8 mouse cellular contexts compared by ENCODE assay signal in the genomic region with DNA sequence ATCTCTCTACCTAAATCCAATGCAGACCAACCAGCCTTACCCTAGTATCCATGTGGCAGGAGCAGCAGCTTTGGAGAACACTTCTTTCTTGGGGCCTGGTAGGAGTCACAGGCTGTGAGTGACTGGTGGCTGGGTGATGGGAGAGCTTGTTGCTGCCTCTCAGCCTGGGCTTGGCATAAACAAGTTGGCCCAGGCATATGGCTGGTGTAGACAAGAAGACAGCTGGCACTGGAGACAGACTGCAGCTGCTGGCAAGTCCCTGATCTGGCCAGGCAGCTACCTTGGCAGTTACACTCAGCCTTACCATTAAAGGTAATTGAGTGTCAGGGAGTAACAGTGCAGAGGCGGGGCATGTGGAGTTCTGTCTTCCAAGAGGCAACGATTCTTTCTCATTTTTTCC. TPM values are rescaled to one million over a fixed set of nuclear protein-coding genes. Genes with fewer than 3 reads are reported as not detected.
DNase-seq lines count a peak whose midpoint lies in the region; ATAC-seq and TF ChIP-seq lines count a peak whose summit lies in the region.

No protein-coding gene starts in this region.

- peak; percentile 41 for DNase-seq in adrenal gland, adult 2 months
- DNase-seq in adrenal gland, postnatal 4 days (ENCODE audit: low spot score in 2 of 2), result no peak
- peak; percentile 70 for DNase-seq in midbrain, postnatal 0 days (ENCODE audit: low spot score)
- peak; percentile 31 to 70 for DNase-seq in layer of hippocampus, postnatal 14 days (ENCODE audit: low spot score in 2 of 2)
- peak; percentile 56 for DNase-seq in right cerebral cortex, postnatal 25 days
- DNase-seq in midbrain, embryonic 10.5 days (ENCODE audit: low spot score), result no peak

- H3K4me3 ChIP-seq in midbrain, postnatal 0 days (ENCODE audit: low read depth, low read length), result no peak overlapping the region
- no peak overlapping the region for H3K4me3 ChIP-seq in midbrain, embryonic 16.5 days (ENCODE audit: low read depth, low read length)
- H3K4me3 ChIP-seq in heart, embryonic 16.5 days (ENCODE audit: low read length), result no peak overlapping the region
- H3K4me3 ChIP-seq in midbrain, embryonic 10.5 days, result no peak overlapping the region

- no peak overlapping the region for H3K4me2 ChIP-seq in midbrain, postnatal 0 days (ENCODE audit: low read depth, low read length, poor library complexity, severe bottlenecking)
- H3K4me2 ChIP-seq in midbrain, embryonic 16.5 days (ENCODE audit: low read length), result no peak overlapping the region
- no peak overlapping the region for H3K4me2 ChIP-seq in heart, embryonic 16.5 days (ENCODE audit: low read depth, low read length)

- no peak overlapping the region for H3K9ac ChIP-seq in midbrain, postnatal 0 days (replicated peaks; ENCODE audit: low read length, poor library complexity, severe bottlenecking)
- no peak overlapping the region for H3K9ac ChIP-seq in midbrain, embryonic 16.5 days (ENCODE audit: low read depth, low read length)
- no peak overlapping the region for H3K9ac ChIP-seq in heart, embryonic 16.5 days (ENCODE audit: low read length)

- 88% methylated on average over 2 of the region's 2 CpGs for WGBS in midbrain, postnatal 0 days
- 91% methylated on average over 2 of the region's 2 CpGs for WGBS in midbrain, embryonic 16.5 days
- WGBS in heart, embryonic 16.5 days, result 58% methylated on average over 2 of the region's 2 CpGs
- 97% methylated on average over 2 of the region's 2 CpGs for WGBS in midbrain, embryonic 10.5 days

- H3K4me1 ChIP-seq in midbrain, postnatal 0 days (ENCODE audit: insufficient read depth, low read length), result no peaks in the 10 kb centered on the region
- H3K4me1 ChIP-seq in midbrain, embryonic 16.5 days (ENCODE audit: control insufficient read depth, insufficient read depth, low read length), result no peaks in the 10 kb centered on the region
- H3K4me1 ChIP-seq in heart, embryonic 16.5 days (ENCODE audit: control insufficient read depth, insufficient read depth, low read length), result peaks cover 10% of the 10 kb centered on the region
- no peaks in the 10 kb centered on the region; the same call in 1 of the 2 replicates for H3K4me1 ChIP-seq in midbrain, embryonic 10.5 days

- no peaks in the 10 kb centered on the region for H3K27me3 ChIP-seq in midbrain, postnatal 0 days (ENCODE audit: insufficient read depth, low read length)
- no peaks in the 10 kb centered on the region for H3K27me3 ChIP-seq in midbrain, embryonic 16.5 days (ENCODE audit: control insufficient read depth, insufficient read depth, low read depth, low read length)
- H3K27me3 ChIP-seq in heart, embryonic 16.5 days (ENCODE audit: control insufficient read depth, insufficient read depth, low read length), result no peaks in the 10 kb centered on the region
- no peaks in the 10 kb centered on the region for H3K27me3 ChIP-seq in midbrain, embryonic 10.5 days (ENCODE audit: low read depth, poor library complexity, severe bottlenecking)

- no peaks in the 10 kb centered on the region for H3K36me3 ChIP-seq in midbrain, postnatal 0 days (ENCODE audit: insufficient read depth, low read length)
- H3K36me3 ChIP-seq in midbrain, embryonic 16.5 days (ENCODE audit: control insufficient read depth, insufficient read depth, low read length), result no peaks in the 10 kb centered on the region
- no peaks in the 10 kb centered on the region for H3K36me3 ChIP-seq in heart, embryonic 16.5 days (ENCODE audit: control insufficient read depth, insufficient read depth)
- no peaks in the 10 kb centered on the region for H3K36me3 ChIP-seq in midbrain, embryonic 10.5 days

- H3K27ac ChIP-seq in midbrain, postnatal 0 days (ENCODE audit: low read depth, low read length), result no peak overlapping the region
- no peak overlapping the region for H3K27ac ChIP-seq in midbrain, embryonic 16.5 days (ENCODE audit: low read length)
- peak overlapping the region; percentile 46 for H3K27ac ChIP-seq in heart, embryonic 16.5 days (ENCODE audit: low read length)
- no peak overlapping the region for H3K27ac ChIP-seq in midbrain, embryonic 10.5 days (replicated peaks)

- 0 out of 2 replicates have a peak, but pooled peaks have one; percentile 11 for ATAC-seq in midbrain, postnatal 0 days (ENCODE audit: low FRiP score)
- no peak for ATAC-seq in midbrain, embryonic 16.5 days
- 0 out of 2 replicates have a peak, but pooled peaks have one; percentile 25 for ATAC-seq in heart, embryonic 16.5 days (replicated peaks; ENCODE audit: extremely low read depth, insufficient read depth, low FRiP score)

- no peak for TF ChIP-seq CTCF in midbrain, postnatal 0 days (IDR thresholded peaks at IDR 0.05)

- H3K9me3 ChIP-seq in midbrain, postnatal 0 days (ENCODE audit: low read length), result no peaks in the 10 kb centered on the region
- no peaks in the 10 kb centered on the region for H3K9me3 ChIP-seq in midbrain, embryonic 16.5 days (replicated peaks; ENCODE audit: control insufficient read depth, low read length, poor library complexity, severe bottlenecking)
- no peaks in the 10 kb centered on the region for H3K9me3 ChIP-seq in heart, embryonic 16.5 days (replicated peaks; ENCODE audit: control insufficient read depth, low read length)
- no peaks in the 10 kb centered on the region for H3K9me3 ChIP-seq in midbrain, embryonic 10.5 days (replicated peaks)

RNA-seq across cellular contexts. Expression of gene Abcc1, which starts 16.0 kb away (rescaled TPM):
- total RNA-seq in adrenal gland, adult 2 months (2021), result 10 to 100 TPM; 21.3 to 28.5 TPM
- 34.9 and 39.0 TPM in 2 replicates for polyA plus RNA-seq in adrenal gland, adult 2 months (2012; rRNA removed)
- total RNA-seq in adrenal gland, postnatal 4 days (2021), result 10 to 100 TPM; 24.4 to 28.4 TPM
- 11.9 and 14.7 TPM in 2 replicates for total RNA-seq in midbrain, postnatal 0 days (2014; rRNA removed)
- polyA plus RNA-seq in midbrain, postnatal 0 days (2015; fragmentation: Nextera tagmentation; extraction: Ambion mirVana), result 5.9 and 7.5 TPM in 2 replicates
- polyA plus RNA-seq in midbrain, embryonic 16.5 days (2015; fragmentation: Nextera tagmentation; extraction: Ambion mirVana), result 9.3 and 10.8 TPM in 2 replicates
- 4.3 and 5.2 TPM in 2 replicates for polyA plus RNA-seq in heart, embryonic 16.5 days (2015; fragmentation: Nextera tagmentation; extraction: Ambion mirVana)
- 10 to 100 TPM; 19.0 to 19.3 TPM for total RNA-seq in layer of hippocampus, postnatal 14 days (2021)
- polyA plus RNA-seq in midbrain, embryonic 10.5 days (2016; fragmentation: Nextera tagmentation; extraction: Ambion mirVana), result 7.1 and 8.2 TPM in 2 replicates

Comparison
In these comparisons a context has a peak if more than half of its experiments do, and no peak if none do; other contexts are left out.
1. DNase-seq: peak in adrenal gland, adult 2 months (single experiment), midbrain, postnatal 0 days (single experiment), layer of hippocampus, postnatal 14 days (2 of 2) and right cerebral cortex, postnatal 25 days (single experiment); none in adrenal gland, postnatal 4 days (0 of 2) and midbrain, embryonic 10.5 days (single experiment).